Mouse (Mus musculus) midbrain, embryonic 14.5 days (tissue): ENCODE results near the gene Tmbim1. TPM values are rescaled to one million over a fixed set of nuclear protein-coding genes. Genes with fewer than 3 reads are reported as not detected.

ENCODE experiments used
- ATAC-seq: fragments of 200-750 bp; cut with Nextera tagmentation; 2 replicates; pipeline ENCODE4 v1.8.0; 2017; ENCODE audit warnings: moderate number of reproducible peaks, moderate library complexity; ENCODE audit not compliant: low FRiP score, low TSS enrichment
- DNase-seq: peaks from one replicate; pipeline ENCODE4 v3.0.0-alpha.2; 2015
- H3K27ac ChIP-seq: fragments of 300-500 bp; sonication (generic); replicated peaks from 2 replicates; pipeline ENCODE4 v1.5.1; 2014; ENCODE audit warnings: mild to moderate bottlenecking, low read depth, low read length, moderate library complexity
- H3K27me3 ChIP-seq: fragments of 300-500 bp; sonication (generic); 2 replicates; pipeline ENCODE4 v1.6.1; 2014; ENCODE audit warnings: low read length, control low read depth, mixed read lengths; ENCODE audit not compliant: control insufficient read depth, insufficient read depth
- H3K36me3 ChIP-seq: fragments of 300-500 bp; sonication (generic); 2 replicates; pipeline ENCODE4 v1.6.1; 2014; ENCODE audit warnings: low read length, control low read depth; ENCODE audit not compliant: control insufficient read depth, insufficient read depth
- H3K4me1 ChIP-seq: fragments of 300-500 bp; sonication (generic); 2 replicates; pipeline ENCODE4 v1.6.1; 2014; ENCODE audit warnings: mild to moderate bottlenecking, antibody characterized with exemption, low read length, control low read depth; ENCODE audit not compliant: control insufficient read depth, insufficient read depth
- H3K4me2 ChIP-seq: fragments of 300-500 bp; sonication (generic); 2 replicates; pipeline ENCODE4 v1.6.1; 2014; ENCODE audit warnings: mild to moderate bottlenecking, low read length, moderate library complexity
- H3K4me3 ChIP-seq: fragments of 300-500 bp; sonication (generic); replicated peaks from 2 replicates; pipeline ENCODE4 v1.5.1; 2014; ENCODE audit warnings: low read depth, low read length
- H3K9ac ChIP-seq: fragments of 300-500 bp; sonication (generic); replicated peaks from 2 replicates; pipeline ENCODE4 v1.6.1; 2014; ENCODE audit warnings: mild to moderate bottlenecking, low read length, moderate library complexity
- H3K9me3 ChIP-seq: fragments of 300-500 bp; sonication (generic); 2 replicates; pipeline ENCODE4 v1.6.1; 2016; ENCODE audit warnings: low read length, control low read depth, mixed read lengths; ENCODE audit not compliant: control insufficient read depth
- WGBS: fragments of 180-500 bp; shearing (Covaris S2); extraction: QIAGEN DNeasy Blood & Tissue Kit; methylation state at CpG from one replicate; pipeline ENCODE4 v1.1.7; 2014; 5-methylcytosine and 5-hydroxymethylcytosine counted together
- polyA plus RNA-seq: library from polyadenylated mRNA; unstranded; fragments of >200 nt; fragmentation: Nextera tagmentation; extraction: Ambion mirVana; gene quantifications from 2 replicates; pipeline ENCODE4 v1.2.1, GENCODE M21; 2014

The Tmbim1 gene
- polyA plus RNA-seq, 1 experiment from 2014 or later = 5.6 TPM

DNA sequence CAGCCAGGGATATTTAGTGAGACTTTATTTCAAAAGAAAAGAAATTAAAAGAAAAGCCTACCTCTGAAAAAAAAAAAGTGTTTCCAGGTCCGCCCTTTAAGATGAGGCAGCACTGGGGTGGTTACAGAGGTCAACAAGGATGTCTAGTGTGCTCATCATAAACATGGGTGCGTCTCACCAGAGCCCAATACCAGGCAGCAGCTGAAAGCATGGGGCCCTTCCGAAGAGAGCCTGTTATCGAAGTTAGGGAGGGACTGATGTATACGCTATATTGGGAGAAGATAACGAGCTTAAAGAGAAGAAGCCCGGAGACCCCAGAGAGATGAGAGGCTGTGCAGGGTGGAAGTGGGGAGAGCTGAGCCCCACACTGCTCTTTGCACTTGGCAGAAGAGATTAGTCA is 66.3 kb downstream of the Tmbim1 start:
- ATAC-seq (no peak), DNase-seq (no peak)
- H3K27me3 ChIP-seq = no peaks in the 10 kb centered on the region
- H3K27ac ChIP-seq = no peak overlapping the region
- no peak overlapping the region for H3K4me3 ChIP-seq
- peaks cover 27% of the 10 kb centered on the region for H3K4me1 ChIP-seq
- H3K4me2 ChIP-seq = peak overlapping the region; percentile 16; the same call in 1 of the 2 replicates
- H3K36me3 ChIP-seq = no peaks in the 10 kb centered on the region
- WGBS = 73% methylated on average over 7 of the region's 7 CpGs
- H3K9me3 ChIP-seq = no peaks in the 10 kb centered on the region
- no peak overlapping the region for H3K9ac ChIP-seq

Other genes starting within 250 kb of the Tmbim1 start
- 7.6 and 11.0 TPM in 2 replicates for gene Tns1, start 181.2 kb downstream of the Tmbim1 start, polyA plus RNA-seq
- 0.12 and 0.33 TPM in 2 replicates for gene Rufy4, start 180.1 kb downstream of the Tmbim1 start, polyA plus RNA-seq
- not detected in 2 replicates for gene Cxcr2, start 151.6 kb downstream of the Tmbim1 start, polyA plus RNA-seq
- not detected in 2 replicates for gene Cxcr1, start 111.0 kb downstream of the Tmbim1 start, polyA plus RNA-seq
- gene Arpc2, start 69.5 kb downstream of the Tmbim1 start, polyA plus RNA-seq = 322 and 338 TPM in 2 replicates
- 0.27 and 0.39 TPM in 2 replicates for gene Gpbar1, start 27.1 kb downstream of the Tmbim1 start, polyA plus RNA-seq
- 184 and 205 TPM in 2 replicates for gene Aamp, start 20.9 kb downstream of the Tmbim1 start, polyA plus RNA-seq
- gene Pnkd, start 20.7 kb downstream of the Tmbim1 start, polyA plus RNA-seq = 99.0 and 107 TPM in 2 replicates
- 0.30 and 0.57 TPM in 2 replicates for gene Catip, start 56.5 kb upstream of the Tmbim1 start, polyA plus RNA-seq
- gene Slc11a1, start 69.6 kb upstream of the Tmbim1 start, polyA plus RNA-seq = 0.51 and 2.7 TPM in 2 replicates
- gene Ctdsp1, start 85.9 kb upstream of the Tmbim1 start, polyA plus RNA-seq = 8.6 and 17.1 TPM in 2 replicates
- gene Vil1, start 103.8 kb upstream of the Tmbim1 start, polyA plus RNA-seq = 0.09 and 0.30 TPM in 2 replicates
- gene Cnot9, start 200.4 kb upstream of the Tmbim1 start, polyA plus RNA-seq = 48.5 and 56.0 TPM in 2 replicates
- gene Plcd4, start 237.3 kb upstream of the Tmbim1 start, polyA plus RNA-seq = 4.4 and 6.2 TPM in 2 replicates
- gene Usp37, start 238.7 kb upstream of the Tmbim1 start, polyA plus RNA-seq = 26.7 and 33.1 TPM in 2 replicates